Mouse (Mus musculus) c-Kit-positive CD71-negative TER-119-negative erythroid progenitor cells, embryonic 14.5 days (primary cell): ENCODE measurements around the gene Pygb.

Experiments
- DNase-seq: peaks from one replicate; pipeline ENCODE4 v3.0.0-alpha.2; 2013; ENCODE audit warnings: low read depth

The Pygb gene

DNA sequence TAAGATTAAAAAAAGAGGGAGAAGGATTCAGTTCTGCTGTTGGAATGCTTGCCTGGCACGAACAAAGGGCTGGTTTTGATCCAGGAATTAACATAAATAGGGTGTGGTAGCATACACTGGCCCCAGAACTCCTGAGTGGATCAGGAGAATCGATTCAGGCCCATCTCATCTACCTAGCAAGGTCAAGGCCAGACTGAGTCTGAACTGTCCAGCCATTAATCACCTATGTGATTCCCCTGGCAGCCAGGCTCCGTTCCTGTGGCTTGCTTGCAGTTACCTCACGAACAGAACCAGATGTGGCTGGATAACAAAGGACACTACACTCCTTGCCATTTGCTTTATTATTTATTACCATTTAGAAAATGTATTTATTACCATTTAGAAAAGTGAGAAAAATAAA lies 6.8 kb downstream of the Pygb start:
- DNase-seq = no peak

DNA sequence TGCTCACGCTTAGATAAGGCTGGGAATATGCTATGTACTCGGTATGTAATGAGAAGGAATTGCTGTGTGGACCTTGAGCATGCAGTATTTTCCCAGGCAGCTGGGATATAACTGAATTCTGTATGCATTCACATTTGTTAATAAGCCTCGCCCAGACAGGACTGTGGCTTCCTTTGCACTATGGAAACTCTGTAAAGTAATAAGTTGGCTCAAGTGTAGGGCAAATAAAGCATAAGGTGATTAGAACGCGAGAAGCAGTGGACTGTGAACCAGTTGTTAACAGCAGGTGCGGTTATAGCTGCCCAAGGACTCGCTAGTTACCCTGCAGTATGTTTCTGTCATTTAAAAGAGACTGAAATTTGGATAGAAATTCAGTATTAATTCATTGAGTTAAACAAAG lies 11.5 kb downstream of the Pygb start:
- DNase-seq = no peak

DNA sequence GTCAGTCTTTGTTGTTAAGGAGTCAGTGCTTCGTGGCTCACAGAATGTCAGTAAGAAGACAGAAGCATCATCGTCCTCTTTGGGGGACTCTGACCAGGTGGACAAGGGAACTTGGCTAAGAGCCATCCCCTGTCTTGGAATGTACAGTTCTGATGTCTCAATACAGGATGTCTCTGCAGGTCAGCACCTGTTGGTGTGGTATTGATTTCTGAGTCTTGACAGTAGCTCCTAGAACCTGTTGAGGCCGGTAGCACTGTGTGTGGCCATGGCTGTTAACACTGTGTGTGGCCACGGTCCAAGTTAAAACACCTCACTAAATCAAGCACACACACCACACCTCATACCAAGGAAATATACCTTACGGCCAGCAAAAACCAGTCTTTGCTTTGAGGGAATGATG lies 14.1 kb downstream of the Pygb start:
- no peak for DNase-seq

DNA sequence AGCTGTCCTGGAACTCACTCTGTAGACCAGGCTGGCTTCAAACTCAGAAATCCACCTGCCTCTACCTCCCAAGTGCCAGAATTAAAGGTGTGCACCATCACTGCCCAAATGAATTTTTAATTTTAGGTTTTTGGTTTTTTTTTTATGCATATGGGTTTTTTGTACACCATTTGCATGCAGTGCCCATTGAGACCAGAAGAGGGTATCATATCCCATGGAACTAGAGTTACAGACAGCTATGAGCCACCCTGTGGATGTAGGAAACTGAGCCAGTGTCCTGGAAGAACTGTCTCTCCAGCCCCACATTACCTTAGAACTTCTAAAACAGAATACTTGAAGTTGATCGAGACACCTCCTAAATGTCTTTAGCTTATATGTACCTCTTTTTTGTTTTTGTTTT lies 16.5 kb downstream of the Pygb start:
- no peak for DNase-seq

DNA sequence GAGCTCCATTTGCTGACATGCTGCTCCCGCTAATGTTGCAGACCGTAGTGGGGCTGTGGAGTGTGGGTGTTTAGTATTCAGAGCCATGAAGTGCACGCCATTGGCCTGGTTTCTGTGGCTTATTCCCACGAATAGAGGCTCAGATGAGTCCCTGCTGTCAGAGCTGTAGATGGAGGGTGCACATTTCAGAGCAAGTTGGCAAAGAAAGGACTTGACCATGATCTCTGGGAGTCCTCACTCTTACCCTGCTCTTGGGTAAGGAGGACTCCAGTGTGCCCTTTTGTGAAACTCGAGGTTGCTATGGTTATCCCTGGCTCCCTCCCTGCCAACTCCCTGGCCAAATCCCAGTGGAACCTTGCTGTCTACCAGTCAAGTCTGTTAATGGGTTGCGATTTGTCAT lies 21.8 kb downstream of the Pygb start:
- no peak for DNase-seq

DNA sequence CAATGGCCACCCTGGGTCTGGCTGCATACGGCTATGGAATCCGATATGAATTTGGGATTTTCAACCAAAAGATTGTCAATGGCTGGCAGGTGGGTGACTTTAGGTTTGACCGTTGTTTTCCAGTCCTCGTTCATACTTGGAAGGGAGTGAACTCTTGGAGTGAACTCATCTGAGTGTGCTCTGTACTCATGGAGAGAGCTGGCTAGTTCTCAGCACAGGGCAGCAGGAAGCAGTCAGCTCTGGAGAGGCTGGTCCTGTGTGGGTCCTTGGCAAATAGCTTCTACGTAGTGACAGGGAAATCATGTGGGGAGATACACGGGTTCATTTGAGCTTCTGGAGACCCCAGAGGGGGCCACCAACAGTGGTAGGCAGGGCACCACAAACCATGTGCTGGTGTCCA lies 22.3 kb downstream of the Pygb start:
- DNase-seq = no peak

DNA sequence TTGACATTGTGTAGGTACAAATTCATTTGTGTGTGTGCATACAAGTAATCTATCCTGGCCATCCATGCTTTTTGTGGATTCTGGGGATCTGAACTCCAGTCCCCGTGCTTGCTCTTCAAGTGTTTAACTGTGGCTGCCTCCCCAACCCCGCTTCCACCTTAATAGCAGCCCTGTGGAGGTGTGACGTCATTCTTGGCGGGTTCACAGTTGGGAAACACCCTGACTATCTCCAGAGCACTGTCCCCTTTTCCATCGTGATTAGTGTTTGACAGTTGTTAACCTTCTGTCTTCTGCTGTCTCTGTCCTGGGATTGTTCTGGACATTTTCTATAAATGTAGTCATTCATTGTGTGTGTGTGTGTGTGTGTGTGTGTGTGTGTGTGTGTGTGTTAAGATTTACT lies 24.1 kb downstream of the Pygb start:
- no peak for DNase-seq

DNA sequence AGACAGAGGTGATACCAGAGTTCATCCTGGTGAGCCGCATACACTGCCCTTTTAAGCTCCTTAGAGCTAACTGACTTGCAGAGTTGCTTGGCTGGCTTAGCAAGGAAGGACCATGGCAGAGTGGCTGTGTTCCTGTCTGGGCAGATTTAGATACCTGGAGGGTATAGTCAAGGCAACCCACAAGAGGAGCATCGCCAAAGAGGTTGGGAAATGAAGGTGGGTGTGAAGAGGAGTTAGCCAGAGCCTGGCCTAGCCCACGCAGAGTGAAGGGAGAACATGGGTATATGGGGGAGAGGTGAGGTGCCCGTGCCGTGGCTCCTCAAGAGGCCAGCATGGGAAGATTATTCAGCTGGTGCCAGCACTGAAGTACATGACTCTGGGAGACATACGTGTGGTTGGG lies 26.3 kb downstream of the Pygb start:
- no peak for DNase-seq

DNA sequence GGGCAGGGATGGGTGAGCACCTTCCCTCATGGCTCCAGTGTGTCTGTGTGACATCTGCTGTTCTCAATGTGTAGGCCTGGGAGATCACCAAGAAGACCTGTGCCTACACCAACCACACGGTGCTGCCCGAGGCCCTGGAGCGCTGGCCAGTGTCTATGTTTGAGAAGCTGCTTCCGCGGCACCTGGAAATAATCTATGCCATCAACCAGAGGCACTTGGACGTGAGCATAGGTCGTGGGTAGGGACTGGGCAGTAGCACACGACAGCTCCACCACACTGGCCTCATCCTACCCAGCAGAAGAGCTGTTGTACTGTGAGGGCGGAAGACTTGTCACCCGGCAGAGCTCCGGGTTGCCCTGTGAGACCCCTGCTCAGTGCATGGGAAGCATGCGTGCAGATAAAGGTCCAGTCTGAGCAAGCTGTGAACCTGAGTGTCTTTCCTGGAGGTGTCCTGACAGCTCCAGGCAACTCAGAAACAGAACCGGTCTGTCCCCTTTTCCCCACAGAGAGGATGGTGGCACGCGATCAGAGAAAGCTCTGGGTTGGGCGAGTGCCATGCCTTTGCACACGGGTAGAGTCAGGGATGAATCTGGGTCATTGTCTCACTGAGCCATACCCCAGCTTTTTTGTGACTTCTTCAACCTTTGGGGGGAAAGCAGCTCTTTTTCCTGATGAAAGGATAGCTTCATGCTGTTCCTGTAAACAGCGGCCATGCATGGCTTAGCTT lies 30.3 kb downstream of the Pygb start:
- DNase-seq = no peak

DNA sequence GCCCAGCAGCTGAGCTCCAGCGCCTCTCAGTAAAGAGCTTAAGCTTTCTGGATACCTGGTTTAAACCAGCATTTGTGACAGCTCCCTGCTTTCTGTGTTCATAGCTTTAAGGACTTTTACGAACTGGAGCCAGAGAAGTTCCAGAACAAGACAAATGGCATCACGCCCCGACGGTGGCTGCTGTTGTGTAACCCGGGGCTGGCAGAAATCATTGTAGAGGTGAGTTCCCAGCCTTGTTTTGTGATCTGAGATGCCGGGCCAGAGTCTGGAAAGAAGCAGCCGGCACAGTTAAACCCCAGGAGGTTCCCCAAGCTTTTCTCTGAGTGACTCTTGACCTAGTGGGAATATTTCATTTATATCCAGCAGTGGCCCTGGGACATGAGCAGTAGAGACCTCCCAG lies 32.2 kb downstream of the Pygb start:
- no peak for DNase-seq

DNA sequence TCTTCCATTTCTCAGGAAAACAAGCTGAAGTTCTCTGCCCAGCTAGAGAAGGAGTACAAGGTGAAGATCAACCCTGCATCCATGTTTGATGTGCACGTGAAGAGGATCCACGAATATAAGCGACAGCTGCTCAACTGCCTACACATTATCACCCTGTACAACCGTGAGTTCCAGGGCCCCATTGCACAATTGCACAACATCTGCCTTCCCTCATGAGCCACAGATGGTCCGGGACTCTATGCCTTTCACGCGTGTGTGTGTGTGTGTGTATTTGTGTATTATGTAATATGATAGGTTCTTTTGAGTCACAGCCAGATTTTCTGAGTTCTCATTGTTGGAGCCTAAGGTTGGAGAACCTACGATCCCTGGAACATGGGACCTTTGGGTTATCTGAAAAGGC lies 34.2 kb downstream of the Pygb start:
- DNase-seq = no peak

DNA sequence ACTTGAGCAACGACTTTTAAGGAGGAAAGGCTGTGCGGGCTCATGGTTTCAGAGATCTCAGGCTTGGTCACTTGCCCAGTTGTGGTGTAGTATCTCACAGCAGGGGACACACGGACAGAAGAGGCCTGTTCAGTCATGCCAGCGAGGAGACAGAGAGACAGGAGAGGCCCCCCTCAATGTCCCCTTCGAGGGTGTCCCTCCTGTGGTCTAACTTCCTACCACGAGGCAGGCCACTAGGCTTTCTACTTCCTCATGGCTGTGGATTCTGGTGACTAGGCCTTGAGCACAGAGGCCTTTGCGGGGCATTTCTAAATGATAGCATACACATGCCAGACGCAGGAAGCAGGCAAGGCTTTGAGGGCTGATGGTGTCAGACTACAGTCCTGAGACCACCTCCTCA lies 36.5 kb downstream of the Pygb start:
- DNase-seq = no peak

DNA sequence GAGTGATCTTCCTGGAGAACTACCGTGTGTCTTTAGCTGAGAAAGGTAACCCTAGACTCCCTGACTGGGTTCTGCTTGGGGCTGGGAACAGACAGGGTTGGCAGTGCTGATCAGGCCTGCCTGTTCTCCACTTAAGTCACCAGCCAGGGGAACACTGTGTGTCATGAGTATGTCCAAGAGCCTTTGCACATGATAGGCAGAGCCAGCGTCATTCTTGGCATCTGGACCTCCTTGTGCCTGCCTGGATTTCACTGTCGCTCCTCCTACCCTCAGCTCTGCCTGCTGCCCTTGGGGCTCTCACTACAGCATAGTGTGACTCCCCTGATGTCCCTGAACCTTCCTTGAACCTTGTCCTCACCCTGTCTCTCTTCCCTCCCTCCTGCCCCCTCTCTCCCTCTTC lies 39.9 kb downstream of the Pygb start:
- no peak for DNase-seq

DNA sequence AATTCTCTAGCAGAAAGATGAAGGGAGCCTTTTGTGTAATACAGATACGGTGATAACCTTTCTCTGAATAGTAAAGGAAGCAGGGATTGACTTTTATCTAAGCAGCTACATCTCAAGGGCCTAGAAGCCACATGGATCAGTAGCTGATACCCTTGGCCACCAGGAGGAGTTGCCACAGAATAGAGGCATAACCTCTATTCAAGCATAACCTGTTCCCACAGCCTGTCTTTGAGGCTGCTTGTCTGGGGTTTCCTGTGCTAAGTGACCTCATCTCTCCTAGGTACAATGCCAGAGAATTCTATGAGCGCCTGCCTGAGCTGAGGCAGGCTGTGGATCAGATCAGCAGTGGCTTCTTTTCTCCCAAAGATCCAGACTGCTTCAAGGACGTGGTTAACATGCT lies 41.6 kb downstream of the Pygb start:
- DNase-seq = no peak

DNA sequence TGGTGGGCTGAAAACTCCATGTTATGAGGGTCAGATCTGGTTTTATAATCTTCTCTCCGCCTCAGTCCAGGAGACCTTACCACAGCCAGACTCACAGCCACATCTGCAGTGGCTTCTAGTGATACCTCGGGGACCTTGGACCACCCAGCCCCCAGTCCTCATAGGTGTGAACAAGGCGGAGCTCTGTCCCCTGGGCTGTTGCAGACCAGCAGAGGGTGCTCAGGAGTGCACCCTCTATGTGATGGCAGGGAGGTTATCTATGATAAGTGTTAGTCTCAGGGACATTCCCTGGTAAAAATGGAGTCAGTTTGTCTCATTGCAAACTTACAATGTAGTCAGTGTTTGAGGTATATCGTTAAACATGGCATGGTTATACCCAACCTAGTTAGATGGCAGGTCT lies 42.1 kb downstream of the Pygb start:
- no peak for DNase-seq

DNA sequence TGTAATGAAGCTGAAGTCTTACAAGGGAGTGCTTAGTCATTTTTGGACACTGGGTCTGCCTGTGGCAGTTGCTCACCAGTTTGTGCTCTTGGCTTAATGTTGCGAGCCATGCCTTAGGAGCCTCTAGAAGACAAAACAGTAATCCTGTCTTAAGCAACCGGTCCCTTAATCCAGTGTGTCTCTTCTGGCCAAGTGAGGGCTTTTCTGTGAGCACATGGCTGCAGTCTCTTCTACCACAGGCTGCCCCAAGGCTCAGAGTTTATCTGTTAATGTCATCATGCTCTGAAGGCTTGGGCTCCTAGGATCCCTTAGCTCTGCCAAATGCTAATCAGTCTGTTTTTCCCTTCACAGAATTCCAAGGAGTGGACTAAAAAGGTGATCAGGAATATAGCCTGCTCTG lies 43.5 kb downstream of the Pygb start:
- no peak for DNase-seq

DNA sequence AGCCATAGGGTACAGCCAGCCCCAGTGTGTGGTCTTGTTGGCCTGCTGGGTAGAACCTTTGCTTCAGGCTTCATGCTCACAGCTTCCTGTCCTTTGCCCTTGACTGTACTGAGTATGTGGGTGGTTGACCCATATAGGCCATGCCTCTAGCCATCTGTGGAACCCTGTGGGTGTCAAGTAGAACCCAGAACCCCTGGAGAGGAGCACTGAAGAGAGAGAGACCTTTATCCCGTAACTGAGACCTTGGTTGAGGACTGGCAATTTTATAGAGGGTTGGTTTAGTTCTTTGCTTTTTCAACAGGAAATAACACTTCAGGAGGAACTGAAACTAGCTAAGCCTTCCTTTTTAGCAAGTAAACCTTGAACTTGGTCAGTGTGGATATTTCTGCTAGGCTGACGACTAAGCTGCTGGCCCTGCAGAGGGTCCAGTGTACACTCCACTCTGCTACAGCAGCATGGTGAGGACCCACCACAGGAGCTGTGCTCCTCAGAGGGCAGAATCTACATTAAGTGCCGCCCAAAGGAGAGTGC lies 44.4 kb downstream of the Pygb start:
- no peak for DNase-seq

DNA sequence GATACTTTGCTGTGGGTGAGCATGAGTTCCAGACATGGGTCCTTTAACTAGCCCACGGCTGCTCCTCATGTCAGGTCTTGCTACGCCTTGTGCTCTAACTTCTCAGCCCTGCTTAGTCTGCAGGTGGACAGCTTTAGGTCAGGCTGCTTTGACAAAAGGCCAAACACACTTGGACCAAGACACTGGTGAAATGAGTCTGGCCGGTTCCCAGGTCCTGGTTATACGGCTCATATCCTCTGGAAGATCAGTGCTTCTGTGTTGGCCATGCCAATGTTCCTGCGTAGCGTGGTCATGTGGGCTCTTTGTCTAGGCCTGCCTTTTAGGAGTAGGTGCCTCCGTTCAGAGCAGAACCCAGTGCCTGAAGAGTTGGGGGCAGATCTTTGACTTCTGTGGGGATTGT lies 45.5 kb downstream of the Pygb start:
- DNase-seq = no peak

DNA sequence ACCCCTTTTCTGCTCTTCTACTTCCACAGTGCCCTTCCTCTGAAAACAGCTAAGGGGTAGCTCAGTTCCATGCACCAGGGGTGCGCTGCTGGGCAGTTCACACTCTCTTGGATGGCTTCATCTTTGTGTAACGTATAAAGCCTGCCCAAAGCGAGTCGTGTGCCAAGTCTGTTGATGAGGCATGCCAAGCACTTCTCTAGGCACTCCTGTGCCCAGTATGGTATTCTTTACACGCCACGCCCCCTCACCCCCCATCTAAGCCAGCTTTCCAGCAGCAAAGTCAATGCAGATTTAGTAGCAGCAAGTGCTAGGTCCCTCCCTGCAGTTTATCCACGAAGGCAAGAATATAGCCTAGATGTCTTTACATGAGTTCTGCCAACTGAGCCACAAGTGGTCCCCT lies 48.1 kb downstream of the Pygb start:
- no peak for DNase-seq

DNA sequence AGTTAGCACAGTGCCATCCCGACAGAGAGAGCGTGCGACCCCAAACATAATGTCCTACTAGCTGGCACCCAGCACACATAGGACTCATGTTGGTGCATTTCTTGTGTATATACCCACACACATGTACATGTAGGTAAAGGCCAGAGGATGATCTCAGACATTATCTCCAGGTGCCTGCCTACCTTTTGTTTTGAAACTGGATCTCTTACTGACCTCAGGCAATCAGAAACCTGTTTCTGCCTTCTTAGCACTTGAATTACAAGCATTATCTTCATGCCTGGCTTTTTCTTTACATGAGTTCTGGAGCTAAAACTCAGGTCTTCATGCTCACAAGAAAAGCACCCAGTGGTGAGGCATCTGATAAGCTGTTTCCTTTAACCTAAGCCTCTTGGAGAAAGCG lies 49.4 kb downstream of the Pygb start:
- no peak for DNase-seq

DNA sequence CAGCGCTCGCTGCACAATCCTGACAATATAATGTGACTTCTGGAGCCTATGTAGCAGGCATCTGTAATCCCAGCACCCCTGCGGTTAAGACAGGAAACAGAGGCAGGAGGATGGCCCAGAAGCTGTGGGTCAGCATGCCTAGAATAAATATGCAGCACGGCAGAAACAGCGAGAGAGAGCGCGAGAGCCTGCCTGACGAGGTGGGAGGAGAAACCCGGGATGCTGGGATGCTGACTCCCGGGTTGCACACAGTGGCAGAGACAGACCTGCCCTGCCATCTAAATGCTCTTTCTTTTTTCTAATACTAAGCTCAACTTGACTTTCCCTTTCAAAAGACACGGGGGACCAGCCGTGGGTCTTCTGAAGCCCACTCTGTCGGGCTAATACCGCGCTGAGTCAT lies 50.4 kb downstream of the Pygb start:
- no peak for DNase-seq

DNA sequence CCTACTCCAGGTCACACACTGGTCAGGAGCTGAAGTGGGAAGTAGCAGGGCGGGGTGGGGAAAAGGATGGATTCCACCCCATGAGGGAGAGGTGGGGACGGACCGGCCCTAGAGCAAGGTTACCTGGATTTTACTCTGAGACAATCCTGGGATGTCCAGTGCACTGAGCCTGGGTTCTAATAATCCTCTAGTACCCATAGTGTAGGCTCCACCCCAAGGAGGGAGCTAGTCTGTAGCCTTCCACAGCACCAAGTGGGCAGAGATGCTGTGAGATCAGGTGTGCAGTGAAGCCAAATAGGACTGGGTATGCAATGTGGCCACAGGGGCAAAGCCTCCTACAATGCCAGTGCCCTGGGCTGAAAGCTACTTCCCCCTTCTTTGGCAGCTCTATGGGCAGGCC lies 51.2 kb downstream of the Pygb start:
- DNase-seq = no peak

DNA sequence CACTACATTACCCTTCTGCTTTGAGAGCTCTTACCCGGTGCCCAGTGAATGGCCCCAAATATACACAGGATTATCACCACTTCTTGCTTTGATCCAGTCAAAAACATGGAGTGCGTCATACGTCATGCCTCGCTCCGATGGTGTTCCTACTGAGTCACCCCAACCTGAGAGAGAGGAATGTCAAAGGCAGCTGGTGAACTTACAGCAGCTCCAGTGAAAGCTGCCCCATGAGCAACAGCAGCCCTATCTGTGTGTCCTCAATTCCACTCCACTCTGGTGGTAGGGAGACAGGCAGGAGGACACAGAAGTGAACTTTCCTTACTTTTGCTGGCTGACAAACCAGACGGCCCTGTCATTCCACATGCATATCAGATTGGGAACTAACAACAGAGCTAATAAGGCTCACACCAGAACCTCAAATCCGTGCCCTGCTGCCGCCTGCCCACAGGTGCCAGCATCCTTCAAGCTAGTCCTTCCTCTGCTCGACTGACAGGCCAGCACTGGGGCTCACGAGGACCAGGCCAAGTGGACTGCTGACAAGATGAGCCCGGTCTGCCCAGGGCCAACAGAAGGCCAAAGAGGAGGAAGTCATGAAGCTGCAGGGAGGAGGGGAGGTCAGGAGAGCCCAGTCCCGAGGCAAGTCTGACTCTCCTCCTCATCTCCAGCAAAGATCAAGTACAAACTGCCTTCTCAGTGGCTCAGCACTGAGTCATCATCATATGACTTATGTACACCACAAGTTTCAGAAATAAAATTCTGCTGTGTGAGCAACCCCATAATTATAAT lies 53.3 kb downstream of the Pygb start:
- no peak for DNase-seq

DNA sequence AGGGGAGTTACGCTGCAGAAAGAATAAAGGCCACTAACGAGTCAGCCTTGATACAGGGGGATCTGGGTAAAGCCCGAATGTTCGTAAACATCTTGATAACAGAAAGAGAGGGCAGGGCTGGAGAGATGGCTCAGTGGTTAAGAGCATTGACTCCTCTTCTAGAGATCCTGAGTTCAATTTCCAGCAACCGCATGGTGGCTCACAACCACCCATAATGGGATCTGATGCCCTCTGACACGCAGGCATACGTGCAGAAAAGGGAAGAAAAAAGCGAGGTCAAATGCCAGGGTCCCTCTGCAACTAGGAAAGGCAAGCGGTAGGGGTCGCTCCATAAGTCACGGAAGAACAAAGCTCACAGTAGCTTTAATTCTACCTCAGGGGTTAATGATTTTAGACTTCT lies 54.6 kb downstream of the Pygb start:
- no peak for DNase-seq
